14 mouse cellular contexts compared by ENCODE assay signal in the genomic region with DNA sequence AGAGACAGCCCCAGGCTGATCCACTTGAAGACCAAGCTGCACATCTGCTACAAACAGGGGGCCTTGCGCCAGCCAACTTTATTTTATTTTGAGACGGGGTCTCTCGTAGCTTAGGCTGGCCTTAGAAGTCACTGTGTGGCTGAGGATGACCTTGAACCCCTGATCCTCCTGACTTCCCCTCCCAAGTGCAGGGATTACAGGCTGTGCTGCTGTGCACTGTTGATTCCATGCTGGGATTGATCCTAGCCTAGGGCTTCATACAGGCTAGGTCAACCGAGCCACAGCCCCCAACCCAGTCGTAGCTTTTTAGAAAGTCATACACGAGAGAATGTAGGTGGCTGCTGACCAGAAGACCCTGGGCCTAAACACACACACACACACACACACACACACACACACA.
DNase-seq lines count a peak whose midpoint lies in the region; ATAC-seq lines count a peak whose summit lies in the region.
"Had no signal": no experiment of that assay in that cellular context is flagged by ENCODE, and none has a peak within 500 bp of the region (broad histone marks: within the 10 kb centered on the region; RNA-seq: fewer than 3 reads in every experiment).

No protein-coding gene starts in this region.

- no peak overlapping the region for H3K4me2 ChIP-seq in heart, embryonic 13.5 days
- peak overlapping the region; percentile 32; the same call in 1 of the 2 replicates for H3K4me2 ChIP-seq in hindbrain, embryonic 12.5 days (replicated peaks)
- H3K4me2 ChIP-seq in midbrain, embryonic 14.5 days (ENCODE audit: low read length), result peak overlapping the region; percentile 41; the same call in 1 of the 2 replicates

- ATAC-seq in heart, embryonic 13.5 days (ENCODE audit: extremely low read depth, insufficient number of reproducible peaks, low FRiP score, low TSS enrichment), result no peak
- no peak for ATAC-seq in hindbrain, embryonic 12.5 days (ENCODE audit: low FRiP score)
- no peak for ATAC-seq in midbrain, embryonic 14.5 days (ENCODE audit: low FRiP score, low TSS enrichment)
- ATAC-seq in erythroid progenitor cell, adult 5-6 weeks (replicated peaks; ENCODE audit: low FRiP score, poor library complexity, severe bottlenecking), result no peak

- H3K4me3 ChIP-seq in heart, embryonic 13.5 days, result no peak overlapping the region
- H3K4me3 ChIP-seq in embryonic facial prominence, embryonic 10.5 days, result no peak overlapping the region; the same call in 1 of the 2 replicates
- no peak overlapping the region for H3K4me3 ChIP-seq in hindbrain, embryonic 12.5 days
- no peak overlapping the region for H3K4me3 ChIP-seq in midbrain, embryonic 14.5 days (replicated peaks; ENCODE audit: low read depth, low read length)

- H3K9ac ChIP-seq in heart, embryonic 13.5 days, result peak overlapping the region; percentile 60
- H3K9ac ChIP-seq in hindbrain, embryonic 12.5 days, result peak overlapping the region; percentile 56
- H3K9ac ChIP-seq in midbrain, embryonic 14.5 days (replicated peaks; ENCODE audit: low read length), result no peak overlapping the region
- H3K9ac ChIP-seq: liver, embryonic 14.5 days had no signal

- H3K27ac ChIP-seq in heart, embryonic 13.5 days (replicated peaks), result 0 out of 2 replicates have a peak overlapping the region, but pooled peaks have one; percentile 8
- H3K27ac ChIP-seq in embryonic facial prominence, embryonic 10.5 days (replicated peaks), result peak overlapping the region; percentile 80
- H3K27ac ChIP-seq in hindbrain, embryonic 12.5 days, result peak overlapping the region; percentile 94
- H3K27ac ChIP-seq in midbrain, embryonic 14.5 days (replicated peaks; ENCODE audit: low read depth, low read length), result peak overlapping the region; percentile 91
- H3K27ac ChIP-seq: liver, embryonic 14.5 days had no signal

- H3K36me3 ChIP-seq in heart, embryonic 13.5 days, result no peaks in the 10 kb centered on the region
- H3K36me3 ChIP-seq in embryonic facial prominence, embryonic 10.5 days (replicated peaks), result no peaks in the 10 kb centered on the region
- H3K36me3 ChIP-seq in hindbrain, embryonic 12.5 days, result no peaks in the 10 kb centered on the region
- H3K36me3 ChIP-seq in midbrain, embryonic 14.5 days (ENCODE audit: control insufficient read depth, insufficient read depth, low read length), result no peaks in the 10 kb centered on the region

- no peaks in the 10 kb centered on the region for H3K27me3 ChIP-seq in heart, embryonic 13.5 days (replicated peaks)
- H3K27me3 ChIP-seq in embryonic facial prominence, embryonic 10.5 days (replicated peaks; ENCODE audit: low read depth, poor library complexity, severe bottlenecking), result peaks cover 73% of the 10 kb centered on the region
- peaks cover 7% of the 10 kb centered on the region; the same call in 1 of the 2 replicates for H3K27me3 ChIP-seq in hindbrain, embryonic 12.5 days
- no peaks in the 10 kb centered on the region for H3K27me3 ChIP-seq in midbrain, embryonic 14.5 days (ENCODE audit: control insufficient read depth, insufficient read depth, low read length)

- no peak for DNase-seq in heart, adult 18-20 months
- no peak for DNase-seq in embryonic facial prominence, embryonic 10.5 days (ENCODE audit: low spot score)
- DNase-seq in midbrain, embryonic 14.5 days, result no peak
- DNase-seq in left cerebral cortex, adult 11 months (ENCODE audit: low spot score), result no peak
- no peak for DNase-seq in cerebellum, adult 8-10 months
- DNase-seq: gastrocnemius, postnatal 36 days; heart, postnatal 14 days; kidney, adult 18-20 months; kidney, postnatal 4 days; lung, postnatal 4 days had no signal

- 55% methylated on average over 6 of the region's 6 CpGs for WGBS in heart, embryonic 13.5 days
- 26% methylated on average over 6 of the region's 6 CpGs for WGBS in embryonic facial prominence, embryonic 10.5 days
- WGBS in hindbrain, embryonic 12.5 days, result 27% methylated on average over 6 of the region's 6 CpGs
- 28% methylated on average over 6 of the region's 6 CpGs for WGBS in midbrain, embryonic 14.5 days

- H3K9me3 ChIP-seq in heart, embryonic 13.5 days, result no peaks in the 10 kb centered on the region
- H3K9me3 ChIP-seq in embryonic facial prominence, embryonic 10.5 days, result no peaks in the 10 kb centered on the region
- H3K9me3 ChIP-seq in hindbrain, embryonic 12.5 days (replicated peaks), result no peaks in the 10 kb centered on the region
- no peaks in the 10 kb centered on the region for H3K9me3 ChIP-seq in midbrain, embryonic 14.5 days (ENCODE audit: control insufficient read depth, low read length)

- peaks cover 99% of the 10 kb centered on the region for H3K4me1 ChIP-seq in heart, embryonic 13.5 days
- H3K4me1 ChIP-seq in embryonic facial prominence, embryonic 10.5 days, result peaks cover 100% of the 10 kb centered on the region
- peaks cover 100% of the 10 kb centered on the region for H3K4me1 ChIP-seq in hindbrain, embryonic 12.5 days
- H3K4me1 ChIP-seq in midbrain, embryonic 14.5 days (ENCODE audit: control insufficient read depth, insufficient read depth, low read length), result peaks cover 94% of the 10 kb centered on the region

Comparison
In these comparisons a context has a peak if more than half of its experiments do, and no peak if none do; other contexts are left out.
1. H3K27ac ChIP-seq: peak in every context shown above with its lines; median percentile 94 in hindbrain, embryonic 12.5 days; 91 in midbrain, embryonic 14.5 days; 80 in embryonic facial prominence, embryonic 10.5 days; 8 in heart, embryonic 13.5 days.